Mouse (Mus musculus): ENCODE results near the gene Ifitm6.

GRCm38 (mm10) chr7:141000881-141001708 is 16.6 kb downstream of the Ifitm6 start:
- TF ChIP-seq CTCF (IDR thresholded peaks at IDR 0.05; ENCODE audit: borderline replicate concordance, control insufficient read depth, extremely low read depth, insufficient read depth, low read length, poor library complexity) (no peak), POLR2A (IDR thresholded peaks at IDR 0.05; ENCODE audit: control insufficient read depth, extremely low read depth, insufficient read depth, low read length, poor library complexity) (no peak)
